Mouse (Mus musculus) stomach, postnatal 0 days (tissue): ENCODE data around the gene Ctrb1.

Experiments used
- CTCF ChIP-seq: IDR thresholded peaks from 2 replicates; pipeline ENCODE4 v1.5.1; 2016; ENCODE audit warnings: antibody characterized with exemption, low read depth, mild to moderate bottlenecking, moderate library complexity
- EP300 ChIP-seq: optimal IDR thresholded peaks from 2 replicates; pipeline ENCODE3; 2016; ENCODE audit warnings: antibody characterized with exemption

DNA sequence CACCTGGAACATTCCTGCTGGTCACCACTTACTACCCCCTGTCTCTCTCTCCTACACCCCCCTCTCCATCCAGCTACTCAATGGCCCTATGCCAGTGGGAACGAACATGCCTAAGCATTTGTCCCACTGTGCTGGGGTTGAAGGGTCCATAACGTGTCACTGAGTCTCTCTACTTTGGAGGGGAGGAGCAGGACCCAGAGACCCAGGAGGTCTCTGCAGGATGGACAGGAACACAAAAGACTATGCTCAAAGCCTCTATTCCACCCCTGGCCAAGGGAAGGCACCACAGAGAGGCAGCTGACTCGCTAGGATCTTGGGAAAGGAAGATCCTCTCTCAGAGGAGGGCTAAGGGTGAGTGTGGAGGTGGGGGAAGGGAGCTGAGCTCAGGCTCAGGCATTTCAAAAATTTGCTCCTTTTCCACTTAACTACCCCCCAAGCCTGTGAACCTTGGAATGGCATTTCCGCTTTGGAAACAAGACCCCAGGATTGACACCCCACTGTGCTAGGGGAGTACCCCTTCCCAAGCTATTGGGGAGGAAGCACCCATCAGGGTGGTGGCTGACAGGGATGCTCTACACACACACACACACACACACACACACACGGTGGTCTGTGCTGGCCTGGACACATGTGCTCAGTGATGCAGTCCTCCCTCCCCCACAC lies 42.9 kb upstream of the Ctrb1 start:
- TF ChIP-seq CTCF, result no peak
- no peak for TF ChIP-seq EP300
